7 mouse cellular contexts compared by ENCODE assay signal in the genomic region with DNA sequence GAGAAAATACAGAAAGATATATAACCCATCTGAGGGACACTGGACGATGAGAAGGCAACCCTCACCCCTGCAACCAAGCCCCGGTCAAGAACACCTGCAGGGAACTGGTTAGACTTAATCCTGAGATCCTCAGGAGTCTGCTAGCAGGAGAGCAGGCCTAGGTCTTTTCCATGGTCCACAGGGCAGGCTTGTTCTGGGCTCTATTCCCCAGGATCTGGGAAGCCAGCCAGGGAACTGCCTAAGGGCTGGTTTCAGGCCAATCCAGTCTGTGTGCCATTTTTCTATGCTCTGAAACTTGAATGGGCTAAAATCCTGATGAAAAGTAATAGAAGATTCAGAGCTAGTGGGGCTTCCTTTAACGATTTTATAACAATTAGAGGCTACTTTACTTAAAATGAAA.
A peak's percentile ranks its signal among the peaks of the same experiment; 100 is the strongest.
DNase-seq lines count a peak whose midpoint lies in the region; ATAC-seq and TF ChIP-seq lines count a peak whose summit lies in the region.

No protein-coding gene starts in this region.

- H3K4me1 ChIP-seq in hindbrain, postnatal 0 days (ENCODE audit: insufficient read depth, low read length) = peaks cover 3% of the 10 kb centered on the region

- H3K4me3 ChIP-seq in hindbrain, postnatal 0 days (ENCODE audit: low read length) = no peak overlapping the region

- no peaks in the 10 kb centered on the region for H3K9me3 ChIP-seq in hindbrain, postnatal 0 days (ENCODE audit: low read length)

- TF ChIP-seq CTCF in hindbrain, postnatal 0 days (IDR thresholded peaks at IDR 0.05; ENCODE audit: low read depth) = no peak

- H3K4me2 ChIP-seq in hindbrain, postnatal 0 days (ENCODE audit: low read depth, low read length) = no peak overlapping the region

- peak; percentile 63; the same call in 1 of the 2 replicates for ATAC-seq in hindbrain, postnatal 0 days

- no peaks in the 10 kb centered on the region for H3K36me3 ChIP-seq in hindbrain, postnatal 0 days (ENCODE audit: insufficient read depth, low read length)

- peak overlapping the region; percentile 32; the same call in 1 of the 2 replicates for H3K27ac ChIP-seq in hindbrain, postnatal 0 days

- peak; percentile 58 for DNase-seq in 3T3-L1 (ENCODE audit: low read depth, low spot score)
- peak; percentile 79 for DNase-seq in MN1 (ENCODE audit: low spot score)
- peak; percentile 72 to 82 for DNase-seq in cerebellum, postnatal 4 days (ENCODE audit: low spot score in 2 of 2)
- peak; percentile 88 for DNase-seq in hindbrain, postnatal 0 days (ENCODE audit: low spot score)
- peak; percentile 54 for DNase-seq in lung, postnatal 10 days
- peak; percentile 22 for DNase-seq in skeletal muscle tissue, adult 2 months (ENCODE audit: low read depth, low spot score)
- no peak for DNase-seq in thymus, adult 18-20 months

- H3K27me3 ChIP-seq in hindbrain, postnatal 0 days (ENCODE audit: insufficient read depth, low read length) = no peaks in the 10 kb centered on the region

- no peak overlapping the region for H3K9ac ChIP-seq in hindbrain, postnatal 0 days (replicated peaks; ENCODE audit: low read length)

- 31% methylated on average over 3 of the region's 3 CpGs for WGBS in hindbrain, postnatal 0 days

Comparison
In these comparisons a context has a peak if more than half of its experiments do, and no peak if none do; other contexts are left out.
1. DNase-seq: peak in 3T3-L1 (single experiment), MN1 (single experiment), cerebellum, postnatal 4 days (2 of 2), hindbrain, postnatal 0 days (single experiment), lung, postnatal 10 days (single experiment) and skeletal muscle tissue, adult 2 months (single experiment); none in thymus, adult 18-20 months (0 of 2).